Mouse (Mus musculus): ENCODE results near the gene Paox. TPM values are rescaled to one million over a fixed set of nuclear protein-coding genes. Genes with fewer than 3 reads are reported as not detected.
"Not testable (repeated sequence)": the region's sequence is repeated elsewhere in the genome, so short reads cannot be mapped to it uniquely, and the experiment has no call there.

Gene Paox
- polyA plus RNA-seq, 1 experiment, result 9.6 TPM

DNA sequence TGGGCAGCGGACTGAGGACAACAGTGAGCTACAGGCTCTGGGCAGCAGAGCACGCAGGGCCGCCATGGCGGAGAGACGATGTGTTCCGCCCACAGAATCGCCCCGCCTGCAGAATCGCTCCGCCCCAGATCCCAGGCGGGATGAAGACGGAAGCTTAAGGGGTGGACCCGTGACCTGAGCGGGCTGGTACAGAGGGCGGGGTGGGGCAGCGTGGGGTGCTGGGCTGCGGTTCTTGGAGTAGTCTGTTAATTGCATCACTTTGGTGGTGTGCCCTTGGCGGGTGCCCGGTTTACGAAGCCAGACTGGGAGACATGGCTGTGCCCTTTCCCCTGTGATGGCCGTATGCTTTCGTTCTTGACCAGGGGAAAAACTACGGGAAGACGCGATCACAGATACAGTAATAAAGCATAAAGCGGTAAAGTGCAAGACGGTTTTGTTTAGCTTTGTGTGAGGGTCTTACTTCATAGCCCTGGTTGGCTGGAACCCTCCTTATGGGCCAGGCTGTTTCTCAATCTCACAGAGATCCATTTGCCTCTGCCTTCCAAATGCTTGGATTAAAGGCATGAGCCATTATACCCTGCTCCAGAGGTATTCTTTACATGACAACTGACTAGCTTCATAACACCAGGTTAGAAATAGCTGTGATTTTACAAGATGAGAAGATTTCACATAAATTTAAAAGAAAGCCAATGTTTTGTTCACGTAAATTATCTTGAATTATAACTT lies 893 bp downstream of the Paox start, which contains the start of gene Echs1:
Gene Echs1, minus strand, starts transcription at position 148 of the 726 bp plus-strand sequence.
- WGBS, result 3% methylated on average over 28 of the region's 28 CpGs
- DNase-seq (ENCODE audit: low read depth, low spot score), result peak; percentile 81

GRCm38 (mm10) chr7:140120484-140120883 lies 4.9 kb downstream of the Paox start:
- WGBS, result 92% methylated on average over 2 of the region's 2 CpGs
- DNase-seq (ENCODE audit: low read depth, low spot score), result no peak

DNA sequence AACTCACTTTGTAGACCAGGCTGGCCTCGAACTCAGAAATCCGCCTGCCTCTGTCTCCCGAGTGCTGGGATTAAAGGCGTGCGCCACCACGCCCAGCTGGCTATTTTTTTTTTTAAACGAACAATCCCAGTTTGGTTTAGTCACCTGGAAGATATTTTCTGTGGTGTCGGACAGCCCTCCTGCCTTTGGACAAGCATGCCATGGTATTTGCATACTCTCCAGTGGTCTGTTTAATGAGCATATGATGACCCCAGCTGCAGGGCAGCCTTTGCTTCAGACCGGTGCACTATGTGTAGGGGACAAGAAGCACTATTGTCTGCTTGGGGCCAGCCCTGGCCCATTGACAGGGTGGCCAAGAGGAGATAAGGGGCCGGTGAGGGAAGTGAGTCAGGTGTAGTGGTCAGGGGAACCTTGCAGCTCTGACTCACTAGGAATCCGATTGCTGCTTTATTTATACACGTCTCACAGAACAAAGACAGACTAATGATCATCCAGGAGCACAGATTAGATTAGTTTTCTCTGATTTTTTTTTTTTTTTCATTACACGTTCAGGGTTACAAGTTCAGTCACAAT lies 5.8 kb downstream of the Paox start:
- 80% methylated on average over 13 of the region's 13 CpGs for WGBS
- DNase-seq (ENCODE audit: low read depth, low spot score), result no peak

- peak; percentile 51 for DNase-seq (ENCODE audit: low read depth, low spot score)
- 20% methylated on average over 4 of the region's 4 CpGs for WGBS
Observed at GRCm38 (mm10) chr7:140122765-140123164, 7.2 kb downstream of the Paox start.

GRCm38 (mm10) chr7:140124382-140124781 lies 8.8 kb downstream of the Paox start:
- 98% methylated on average over 1 of the region's 1 CpGs for WGBS

DNA sequence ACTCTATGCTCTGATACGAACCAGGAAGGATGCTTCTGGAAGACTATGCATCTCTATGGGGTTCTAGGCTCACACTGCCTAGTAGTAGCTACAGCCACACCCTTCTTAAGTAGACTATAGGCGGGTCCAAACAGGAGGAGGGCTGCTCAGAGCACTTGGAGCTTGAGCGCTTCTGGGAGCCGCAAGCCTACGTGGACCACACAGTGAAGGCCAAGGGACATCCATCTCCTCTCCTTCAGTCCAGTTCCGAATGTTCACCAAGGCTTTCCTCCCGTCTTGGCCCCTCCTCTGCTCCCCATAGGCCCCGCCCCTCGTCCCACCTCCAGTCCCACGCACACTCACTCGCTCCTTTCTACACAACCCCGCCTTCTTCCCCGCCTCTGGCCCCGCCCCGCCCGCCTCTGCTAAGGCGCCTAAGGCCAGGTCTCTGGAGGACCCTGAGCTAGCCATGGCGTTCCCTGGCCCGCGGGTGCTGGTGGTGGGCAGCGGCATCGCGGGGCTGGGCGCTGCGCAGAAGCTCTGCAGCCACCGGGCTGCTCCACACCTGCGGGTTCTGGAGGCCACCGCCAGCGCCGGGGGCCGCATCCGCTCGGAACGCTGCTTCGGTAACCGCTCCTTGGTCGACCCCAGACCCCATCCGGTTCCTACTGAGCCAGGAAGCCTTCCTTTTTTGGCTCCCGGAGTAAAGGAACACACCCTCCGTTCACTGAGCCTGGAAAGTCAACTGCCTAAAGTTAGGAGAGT lies 9.9 kb downstream of the Paox start:
- WGBS, result 1% methylated on average over 40 of the region's 40 CpGs
- peak; percentile 70 for DNase-seq (ENCODE audit: low read depth, low spot score)

More at GRCm38 (mm10) chr7:140124382-140124781, 8.8 kb downstream of the Paox start:
- no peak for DNase-seq (ENCODE audit: low read depth, low spot score)

- 5% methylated on average over 5 of the region's 5 CpGs for WGBS
- no peak for DNase-seq (ENCODE audit: low read depth, low spot score)
Observed at GRCm38 (mm10) chr7:140126022-140126350, 10.4 kb downstream of the Paox start.

DNA sequence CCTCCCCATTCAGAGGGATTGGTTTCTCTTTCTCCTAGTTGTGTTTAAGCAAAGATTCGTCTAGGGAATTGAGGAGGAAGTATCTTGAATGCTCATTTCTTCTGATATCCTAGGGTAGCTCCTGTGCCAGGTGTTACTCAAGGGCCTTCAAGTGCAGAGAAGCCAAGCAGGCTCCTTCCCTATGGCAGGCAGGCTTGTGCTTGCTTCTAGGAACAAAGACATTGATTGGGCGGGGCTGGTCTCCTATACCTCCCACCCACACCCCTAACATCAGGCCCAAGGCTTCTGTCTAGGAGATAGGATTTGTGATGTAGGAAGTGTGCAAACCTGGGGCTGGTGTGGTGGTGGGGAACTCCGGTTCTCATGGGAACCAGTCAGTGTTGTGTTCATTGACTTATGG lies 11.3 kb downstream of the Paox start:
- no peak for DNase-seq (ENCODE audit: low read depth, low spot score)
- 64% methylated on average over 3 of the region's 3 CpGs for WGBS

- 79% methylated on average over 2 of the region's 2 CpGs for WGBS
Observed at GRCm38 (mm10) chr7:140127911-140128310, 12.3 kb downstream of the Paox start.

DNA sequence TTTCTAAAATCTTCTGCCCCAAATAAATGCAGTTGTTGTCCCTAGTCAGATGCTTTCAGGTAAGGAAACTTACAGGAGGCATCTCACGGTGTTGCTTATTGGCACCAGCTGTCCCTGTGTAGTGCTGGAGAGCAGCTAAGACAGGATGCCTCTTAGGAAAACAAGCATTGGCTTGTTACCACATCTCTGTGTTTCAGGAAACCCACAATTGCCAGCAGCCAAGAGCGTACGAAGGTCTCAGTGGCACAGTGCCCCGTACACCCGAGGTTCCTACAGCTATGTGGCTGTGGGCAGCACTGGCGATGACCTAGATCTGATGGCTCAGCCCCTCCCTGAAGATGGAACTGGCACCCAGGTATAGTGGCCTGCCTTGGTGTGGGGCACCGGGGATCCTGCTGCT lies 16.6 kb downstream of the Paox start:
- 86% methylated on average over 7 of the region's 7 CpGs for WGBS
- not testable (repeated sequence) for DNase-seq (ENCODE audit: low read depth, low spot score)

More at GRCm38 (mm10) chr7:140127911-140128310, 12.3 kb downstream of the Paox start:
- DNase-seq (ENCODE audit: low read depth, low spot score), result no peak

DNA sequence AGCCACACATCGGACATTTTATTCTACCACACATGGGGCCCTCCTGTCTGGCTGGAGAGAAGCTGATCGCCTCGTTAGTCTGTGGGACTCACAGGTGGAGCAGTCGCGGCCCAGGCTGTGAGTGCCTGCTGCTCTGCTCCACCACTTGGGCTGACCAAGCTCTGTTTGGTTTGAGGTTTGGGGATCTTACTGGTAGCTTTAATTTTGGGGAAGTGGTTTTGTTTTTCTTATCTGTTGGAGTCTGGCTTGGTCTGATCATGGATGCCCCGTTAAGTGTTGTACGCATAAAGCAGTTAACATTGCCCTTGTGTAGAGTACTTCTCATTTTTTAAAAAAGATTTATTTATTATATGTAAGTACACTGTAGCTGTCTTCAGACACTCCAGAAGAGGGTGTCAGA lies 18.4 kb downstream of the Paox start:
- not testable (repeated sequence) for DNase-seq (ENCODE audit: low read depth, low spot score)
- WGBS, result 91% methylated on average over 7 of the region's 7 CpGs

DNA sequence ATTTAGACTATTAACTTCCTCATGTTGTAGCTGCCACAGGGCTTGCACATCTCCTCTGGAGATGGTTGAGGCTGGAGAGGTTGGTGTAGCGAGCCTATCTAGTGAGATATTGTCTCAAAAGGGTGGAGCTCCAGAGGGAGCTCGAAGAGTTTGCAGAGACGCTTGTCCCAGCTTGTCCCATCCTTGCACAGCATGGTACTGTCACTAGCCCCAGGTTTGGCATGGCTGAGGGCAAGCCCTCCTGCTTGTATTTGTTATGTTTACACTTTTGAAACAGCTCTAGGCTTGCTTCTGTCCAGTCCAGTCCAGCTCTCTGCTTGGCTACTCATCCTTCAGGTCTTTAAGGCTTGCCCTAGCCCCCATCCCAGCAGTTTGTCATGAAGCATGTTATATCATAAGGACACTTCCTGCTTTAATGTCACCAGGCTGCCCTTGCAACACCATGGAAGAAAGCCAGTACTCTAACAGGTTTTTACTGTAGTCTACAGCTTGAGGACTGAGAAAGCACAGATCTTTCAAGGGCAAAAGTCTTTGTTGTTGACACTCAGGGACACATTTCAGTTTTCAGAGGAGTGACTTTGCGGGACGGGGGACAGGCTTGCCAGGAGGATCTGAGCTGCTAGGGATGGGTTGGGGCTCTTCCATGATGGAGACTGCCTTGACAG lies 19.6 kb downstream of the Paox start:
- no peak for DNase-seq (ENCODE audit: low read depth, low spot score)
- WGBS, result 85% methylated on average over 5 of the region's 5 CpGs

GRCm38 (mm10) chr7:140137135-140138020 lies 21.8 kb downstream of the Paox start, which contains the start of gene Mtg1:
Mtg1 (plus strand) TSS chr7:140137564.
- WGBS, result 2% methylated on average over 39 of the region's 39 CpGs
- DNase-seq (ENCODE audit: low read depth, low spot score), result peak; percentile 75

- no peak for DNase-seq (ENCODE audit: low read depth, low spot score)
- WGBS, result 0% methylated on average over 8 of the region's 8 CpGs
Observed at GRCm38 (mm10) chr7:140138021-140138310, 22.4 kb downstream of the Paox start.

- WGBS, result 3% methylated on average over 14 of the region's 14 CpGs
Observed at GRCm38 (mm10) chr7:140141350-140141749, 25.8 kb downstream of the Paox start.

DNA sequence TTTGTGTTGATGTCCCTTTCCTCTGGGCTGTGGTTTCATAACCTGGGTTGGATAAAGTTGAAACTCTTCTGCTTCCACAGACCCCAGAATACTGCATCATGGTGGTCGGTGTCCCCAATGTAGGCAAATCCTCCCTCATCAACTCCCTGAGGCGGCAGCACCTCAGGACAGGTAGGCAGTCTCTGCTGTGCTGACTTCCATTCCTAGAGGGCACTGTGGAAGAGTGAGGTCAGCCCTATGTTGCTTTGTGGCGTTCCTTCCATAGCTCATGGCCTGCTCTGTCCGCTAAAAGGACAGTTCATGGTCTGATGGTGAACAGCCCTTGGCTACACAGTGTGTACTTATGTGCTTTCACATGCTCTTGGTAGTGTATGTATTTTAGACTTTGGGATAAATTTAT lies 29.0 kb downstream of the Paox start:
- DNase-seq (ENCODE audit: low read depth, low spot score), result no peak
- 86% methylated on average over 4 of the region's 4 CpGs for WGBS

More at GRCm38 (mm10) chr7:140141350-140141749, 25.8 kb downstream of the Paox start:
- no peak for DNase-seq (ENCODE audit: low read depth, low spot score)

DNA sequence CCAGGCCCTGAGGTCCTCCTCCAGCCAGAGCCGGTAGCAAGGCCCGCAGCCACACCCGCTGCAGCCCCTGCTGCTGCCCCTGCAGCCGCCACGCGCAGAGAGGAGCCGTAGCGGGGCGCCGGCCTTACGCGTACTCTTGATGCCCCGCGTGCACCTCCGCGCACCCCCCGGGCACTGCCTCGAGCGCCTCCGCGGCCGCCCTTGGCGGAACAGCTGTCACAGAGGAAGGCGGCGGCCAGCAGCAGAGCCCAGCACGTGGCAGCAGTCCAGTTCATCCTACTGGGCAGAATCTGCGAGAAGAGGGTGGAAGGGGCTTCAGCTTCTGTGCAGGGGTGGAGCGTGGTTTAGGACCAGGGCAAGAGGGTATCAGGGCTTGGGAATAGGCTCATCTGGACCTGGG lies 37.8 kb downstream of the Paox start:
- WGBS, result 11% methylated on average over 28 of the region's 28 CpGs
- DNase-seq (ENCODE audit: low read depth, low spot score), result no peak

- 33% methylated on average over 4 of the region's 4 CpGs for WGBS
- no peak for DNase-seq (ENCODE audit: low read depth, low spot score)
Observed at GRCm38 (mm10) chr7:140153829-140154217, 38.2 kb downstream of the Paox start.

DNA sequence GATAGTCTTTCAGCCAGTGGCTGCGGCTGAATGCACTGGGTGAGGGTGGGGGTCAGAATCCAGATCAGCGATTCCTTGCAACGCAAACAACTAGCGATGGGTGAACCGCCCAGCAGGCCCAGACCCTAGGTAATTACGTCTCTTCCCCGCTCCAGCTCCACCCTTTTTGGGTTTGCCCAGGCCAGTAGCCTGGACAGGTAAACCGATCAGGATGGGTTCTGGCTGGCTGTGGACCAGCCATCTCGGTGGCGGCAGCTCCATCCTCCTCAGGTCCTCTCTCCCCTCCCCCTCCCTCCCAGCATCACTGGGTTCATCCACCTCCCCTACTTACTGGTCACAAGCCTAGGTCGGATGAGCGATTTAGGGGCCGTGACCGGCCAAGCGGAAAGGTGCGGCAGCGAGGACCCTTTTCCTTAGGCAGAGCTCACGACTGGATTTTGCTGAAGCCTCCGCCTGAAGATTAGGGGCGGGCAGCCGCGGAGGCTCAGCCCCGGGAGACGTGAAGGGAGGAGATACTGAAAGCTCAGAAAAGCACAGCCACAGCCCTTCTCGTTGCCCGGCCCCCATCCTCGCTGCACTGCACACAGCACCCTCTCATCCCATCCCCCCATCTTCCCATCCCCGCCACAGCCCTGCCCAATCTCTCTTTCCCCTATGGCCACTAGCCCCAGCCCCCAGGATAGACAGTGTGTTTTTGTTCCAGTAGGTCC lies 38.8 kb downstream of the Paox start, which contains the start of gene Sprn:
Gene Sprn, minus strand, starts transcription at position 660 of the 710 bp plus-strand sequence.
- WGBS, result 4% methylated on average over 28 of the region's 28 CpGs
- no peak for DNase-seq (ENCODE audit: low read depth, low spot score)

Data from large intestine, adult 2 months (tissue).